Mouse (Mus musculus): Measurements from ENCODE around the gene Ptpn6.
A peak's percentile ranks its signal among the peaks of the same experiment; 100 is the strongest.

Ptpn6 gene

DNA sequence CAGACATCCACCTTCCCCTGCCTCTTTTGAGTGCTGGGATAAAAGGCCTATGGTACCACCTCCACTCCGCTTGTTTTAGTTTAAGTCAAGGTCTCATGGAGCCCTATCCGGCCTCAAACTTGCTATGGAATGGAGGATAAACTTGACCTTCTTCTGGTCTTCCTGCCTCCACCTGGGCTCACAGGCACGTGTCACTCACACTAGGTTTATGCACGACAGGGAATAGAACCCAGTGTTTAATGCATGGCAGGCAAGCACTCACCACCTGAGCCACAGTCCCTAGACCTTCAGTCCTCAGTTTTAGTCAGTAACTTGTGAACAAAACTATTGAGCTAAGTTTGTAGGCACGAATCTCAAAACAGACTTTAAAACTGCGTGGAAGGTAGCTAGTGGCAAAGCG lies 7.5 kb downstream of the Ptpn6 start:
- no peak for DNase-seq (ENCODE audit: extremely low spot score, low read depth, low spot score)

GRCm38 (mm10) chr6:124729850-124730705 lies 8.4 kb downstream of the Ptpn6 start:
- no peak for DNase-seq (ENCODE audit: extremely low spot score, low read depth, low spot score)

GRCm38 (mm10) chr6:124728621-124729020 lies 9.9 kb downstream of the Ptpn6 start:
- DNase-seq (ENCODE audit: extremely low spot score, low read depth, low spot score): no peak

- DNase-seq (ENCODE audit: extremely low spot score, low read depth, low spot score): no peak
These were observed 14.0 kb downstream of the Ptpn6 start for GRCm38 (mm10) chr6:124724472-124724871.

GRCm38 (mm10) chr6:124723541-124723940 lies 15.0 kb downstream of the Ptpn6 start:
- DNase-seq (ENCODE audit: extremely low spot score, low read depth, low spot score): no peak

DNA sequence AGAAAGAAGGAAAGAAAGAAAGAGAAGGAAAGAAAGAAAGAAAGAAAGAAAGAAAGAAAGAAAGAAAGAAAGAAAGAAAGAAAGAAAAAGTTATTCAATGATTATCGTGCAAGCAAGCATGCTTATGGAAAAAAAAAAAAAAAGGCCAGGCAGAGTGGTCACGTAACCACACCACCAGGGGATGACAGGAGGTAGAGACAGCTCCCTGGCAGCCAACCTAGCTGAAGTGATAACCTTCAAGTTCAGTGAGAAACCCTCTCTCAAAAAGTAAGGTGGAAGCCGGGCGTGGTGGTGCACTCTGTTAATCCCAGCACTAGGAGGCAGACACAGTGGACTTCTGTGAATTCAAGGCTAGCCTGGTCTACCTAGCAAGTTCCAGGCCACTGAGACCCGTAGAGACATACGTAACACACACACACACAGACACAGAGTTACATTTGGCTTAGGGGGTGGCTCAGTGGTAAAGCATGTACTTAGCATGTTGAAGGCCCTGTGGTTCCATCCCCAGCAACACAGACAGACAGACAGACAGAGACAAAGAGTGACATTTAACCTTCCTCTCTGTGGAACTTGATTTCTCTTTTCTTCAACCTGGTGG lies 15.5 kb downstream of the Ptpn6 start:
- no peak for DNase-seq (ENCODE audit: extremely low spot score, low read depth, low spot score)

- no peak for DNase-seq (ENCODE audit: extremely low spot score, low read depth, low spot score)
These were observed 17.6 kb downstream of the Ptpn6 start for GRCm38 (mm10) chr6:124720904-124721303.

DNA sequence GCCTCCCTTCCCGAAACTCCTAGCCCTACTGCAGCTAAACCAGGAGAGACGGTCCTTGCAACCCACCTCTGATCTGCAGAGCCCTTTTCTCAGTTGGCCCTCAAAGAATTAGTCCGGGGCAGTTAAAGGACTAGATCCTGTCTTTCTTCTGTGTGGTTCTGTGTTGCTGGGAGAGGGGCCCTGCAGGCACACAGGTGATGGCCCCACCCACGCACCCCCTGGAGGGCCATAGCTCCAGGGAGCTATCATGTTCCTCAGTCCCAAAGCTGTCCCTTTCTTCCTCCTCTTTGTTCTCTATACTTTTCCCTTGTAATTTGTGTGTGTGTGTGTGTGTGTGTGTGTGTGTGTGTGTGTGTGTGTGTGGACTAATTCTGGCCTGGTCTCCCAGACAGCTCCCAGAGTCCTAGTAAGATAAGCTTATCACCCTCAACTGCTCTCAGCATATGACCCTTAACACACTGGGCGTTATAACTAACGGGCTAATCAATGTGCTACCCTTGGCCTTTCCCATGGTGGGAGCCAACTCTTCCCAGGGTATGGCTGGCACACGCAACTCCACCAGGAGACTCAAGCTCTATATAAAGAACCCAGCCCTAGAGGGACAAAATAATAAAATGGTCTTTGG lies 19.0 kb downstream of the Ptpn6 start:
- DNase-seq (ENCODE audit: extremely low spot score, low read depth, low spot score): no peak

DNA sequence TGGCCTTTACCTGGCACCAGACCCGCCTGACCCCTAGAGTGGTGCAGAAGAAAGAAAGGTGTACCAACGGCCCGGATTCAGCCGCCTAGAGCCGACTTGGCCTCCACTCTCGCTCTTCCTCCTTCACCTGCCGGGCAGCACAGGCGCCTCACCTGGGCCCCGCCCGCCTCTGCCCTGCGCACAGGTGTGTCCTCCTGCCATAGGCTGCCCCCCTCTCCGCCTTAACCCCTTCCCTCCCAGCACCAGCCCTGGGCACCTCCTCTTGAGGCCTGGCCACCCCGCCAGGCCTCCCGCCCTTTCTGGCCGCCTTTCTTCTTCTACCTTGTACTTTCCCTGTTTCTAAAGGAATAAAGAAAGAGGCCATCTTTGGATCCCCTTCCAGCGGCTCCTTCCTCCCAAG lies 19.8 kb downstream of the Ptpn6 start:
- DNase-seq (ENCODE audit: extremely low spot score, low read depth, low spot score): no peak

DNA sequence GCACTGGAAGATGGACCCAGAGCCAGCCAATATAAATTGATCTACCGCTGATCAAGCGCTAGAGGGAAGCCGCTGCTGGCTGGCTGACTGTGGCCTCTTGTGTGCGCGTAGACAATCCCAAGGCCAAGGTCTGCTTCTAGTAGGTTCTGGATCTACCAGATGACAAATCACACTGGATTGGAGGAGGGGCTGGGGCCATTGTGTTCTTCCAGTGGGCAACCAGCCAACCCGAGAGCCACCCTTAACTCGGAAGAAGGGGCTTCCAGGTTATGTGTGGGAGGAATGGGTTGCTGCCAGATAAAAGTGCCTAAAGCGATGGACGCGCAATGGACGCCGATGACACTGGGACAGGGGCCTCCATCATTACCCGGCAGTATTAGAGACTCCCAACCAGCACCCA lies 20.5 kb downstream of the Ptpn6 start:
- no peak for DNase-seq (ENCODE audit: extremely low spot score, low read depth, low spot score)

GRCm38 (mm10) chr6:124716864-124717490 lies 21.5 kb downstream of the Ptpn6 start:
- DNase-seq (ENCODE audit: extremely low spot score, low read depth, low spot score): no peak

- DNase-seq (ENCODE audit: extremely low spot score, low read depth, low spot score): no peak
These were observed 25.6 kb downstream of the Ptpn6 start for GRCm38 (mm10) chr6:124712918-124713317.

DNA sequence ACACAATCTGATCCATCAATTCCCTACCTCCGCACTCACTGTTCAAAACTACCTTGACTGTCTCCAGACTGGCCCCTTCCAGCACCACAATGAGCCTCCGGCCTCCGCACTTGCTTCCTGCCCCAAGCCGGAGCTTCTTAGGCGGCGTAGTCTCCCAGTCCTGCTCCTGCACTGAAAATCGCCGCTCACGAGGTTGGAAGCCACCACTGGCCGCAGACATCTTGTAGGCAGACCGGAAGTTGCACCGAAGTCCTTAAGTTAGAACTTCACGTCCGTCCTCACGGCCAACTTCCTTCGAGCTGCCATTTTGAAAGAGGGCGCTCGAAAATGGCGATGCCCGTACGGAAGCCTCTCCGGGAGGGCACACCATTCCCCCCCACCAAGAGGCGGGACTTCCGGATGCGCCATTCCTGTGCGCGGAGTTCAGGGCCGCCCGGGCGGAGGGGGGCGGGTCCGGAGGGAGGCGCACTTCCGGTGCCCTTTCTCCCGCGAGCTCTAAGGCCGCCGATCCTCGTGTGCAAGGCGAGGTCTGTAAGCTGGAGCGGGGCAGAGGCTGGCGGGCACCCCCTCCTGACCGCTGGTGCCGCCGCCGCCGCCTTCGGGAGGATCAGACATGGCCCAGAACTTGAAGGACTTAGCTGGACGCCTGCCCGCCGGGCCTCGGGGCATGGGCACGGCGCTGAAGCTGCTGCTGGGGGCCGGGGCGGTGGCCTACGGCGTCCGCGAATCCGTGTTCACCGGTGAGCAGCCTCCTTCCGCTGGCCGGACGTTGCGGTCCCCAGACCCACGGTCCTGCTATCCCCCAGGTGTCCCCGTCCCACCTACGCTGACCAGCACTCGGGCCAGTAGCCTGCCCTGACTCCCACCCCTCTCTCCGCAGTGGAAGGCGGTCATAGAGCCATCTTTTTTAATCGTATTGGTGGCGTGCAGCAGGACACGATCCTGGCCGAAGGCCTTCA lies 26.4 kb downstream of the Ptpn6 start, which contains the start of the genes Emg1 and Phb2:
TSS of gene Emg1 (minus strand) at position 355 of the 959 bp plus-strand sequence.
TSS of gene Phb2 (plus strand) at position 513 of the 959 bp plus-strand sequence.
- DNase-seq (ENCODE audit: extremely low spot score, low read depth, low spot score): peak; percentile 94

- DNase-seq (ENCODE audit: extremely low spot score, low read depth, low spot score): no peak
These were observed 30.1 kb downstream of the Ptpn6 start for GRCm38 (mm10) chr6:124708289-124708889.

- DNase-seq (ENCODE audit: extremely low spot score, low read depth, low spot score): no peak
These were observed 32.4 kb downstream of the Ptpn6 start for GRCm38 (mm10) chr6:124706061-124706627.

DNA sequence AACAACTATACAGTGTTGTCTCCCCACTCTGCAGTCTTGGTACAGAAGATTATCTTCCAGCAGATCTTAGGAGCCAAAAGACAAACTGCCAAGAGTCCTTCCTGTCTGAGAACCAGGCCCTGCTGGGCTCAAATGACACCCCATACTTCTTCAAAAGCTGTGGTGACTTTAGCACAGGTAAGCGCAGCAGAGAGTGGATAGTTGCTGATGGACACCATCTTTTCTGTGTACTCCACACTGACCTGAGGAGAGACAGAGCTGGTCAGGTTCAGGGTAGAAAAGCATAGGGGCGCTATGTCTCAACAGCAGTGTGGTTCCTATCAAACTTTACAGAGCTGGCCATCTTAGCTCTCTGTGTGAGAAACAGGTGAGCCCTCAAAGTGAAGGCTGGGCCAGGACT lies 34.1 kb downstream of the Ptpn6 start:
- no peak for DNase-seq (ENCODE audit: extremely low spot score, low read depth, low spot score)

- no peak for DNase-seq (ENCODE audit: extremely low spot score, low read depth, low spot score)
These were observed 34.7 kb downstream of the Ptpn6 start for GRCm38 (mm10) chr6:124703789-124704188.

DNA sequence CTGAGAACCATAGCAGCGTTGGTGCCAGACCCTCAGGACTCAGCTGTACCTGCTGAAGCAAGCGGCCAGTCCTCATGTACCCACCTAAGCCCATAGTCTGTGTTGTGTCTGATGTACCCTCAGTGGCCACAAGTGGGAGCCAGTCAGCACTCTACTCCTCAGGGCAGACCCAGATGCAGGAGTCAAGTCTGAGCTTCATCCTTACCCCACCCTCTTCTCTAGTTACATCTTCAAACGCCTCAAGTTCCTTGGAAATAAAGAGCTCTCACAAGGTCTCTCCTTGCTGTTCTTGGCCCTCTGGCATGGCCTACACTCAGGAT lies 35.8 kb downstream of the Ptpn6 start:
- peak; percentile 39 for DNase-seq (ENCODE audit: extremely low spot score, low read depth, low spot score)

DNA sequence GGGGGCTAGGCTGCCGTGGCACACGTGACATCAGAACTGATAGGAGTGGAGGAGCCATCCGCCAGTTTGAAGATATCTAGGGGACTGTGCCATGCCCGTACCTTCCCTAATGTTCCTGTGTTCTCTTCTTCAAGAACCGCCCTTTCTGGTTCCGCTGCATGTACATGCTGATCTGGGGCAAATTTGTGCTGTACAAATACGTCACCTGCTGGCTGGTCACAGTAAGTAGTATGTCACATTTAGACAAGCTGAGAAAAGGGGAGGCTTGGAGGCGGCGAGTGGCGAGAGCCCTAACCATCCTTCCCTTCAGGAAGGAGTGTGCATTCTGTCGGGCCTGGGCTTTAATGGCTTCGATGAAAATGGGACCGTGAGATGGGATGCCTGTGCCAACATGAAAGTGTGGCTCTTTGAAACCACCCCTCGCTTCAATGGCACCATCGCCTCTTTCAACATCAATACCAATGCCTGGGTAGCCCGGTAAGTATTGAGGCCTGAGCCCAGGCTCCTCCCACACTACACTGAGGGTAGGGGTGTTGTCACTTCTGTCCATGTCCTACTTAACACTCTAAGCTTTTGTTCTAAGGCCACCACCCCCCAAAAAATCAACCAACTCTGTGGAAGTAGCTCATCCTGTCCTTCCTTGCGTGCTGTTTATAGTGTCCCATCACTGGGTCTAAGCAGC lies 36.3 kb downstream of the Ptpn6 start:
- no peak for DNase-seq (ENCODE audit: extremely low spot score, low read depth, low spot score)

Measured in hindlimb bud, embryonic 11.5 days (tissue).